Mouse (Mus musculus): Measurements from ENCODE around the gene B3glct.

The B3glct gene

GRCm38 (mm10) chr5:149677196-149677595 lies 834 bp upstream of the B3glct start:
- DNase-seq (ENCODE audit: low spot score) = no peak

DNA sequence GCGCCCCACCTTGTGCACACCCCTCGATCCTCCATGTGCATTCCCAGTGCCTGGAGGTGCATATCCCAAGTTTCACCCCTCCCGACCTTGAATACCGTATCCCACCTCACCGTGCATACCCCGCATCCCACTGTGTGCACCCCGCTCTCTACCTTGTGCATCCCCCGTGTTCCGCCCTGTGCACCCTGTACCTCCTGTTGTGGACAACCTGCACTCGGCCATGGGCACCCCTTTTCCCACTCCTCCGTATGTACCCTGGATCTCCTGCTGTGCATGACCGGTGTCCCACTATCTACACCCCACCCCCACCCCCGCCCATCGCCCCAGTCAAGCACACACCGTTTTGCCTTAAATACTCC lies 939 bp downstream of the B3glct start:
- DNase-seq (ENCODE audit: low spot score) = no peak

DNA sequence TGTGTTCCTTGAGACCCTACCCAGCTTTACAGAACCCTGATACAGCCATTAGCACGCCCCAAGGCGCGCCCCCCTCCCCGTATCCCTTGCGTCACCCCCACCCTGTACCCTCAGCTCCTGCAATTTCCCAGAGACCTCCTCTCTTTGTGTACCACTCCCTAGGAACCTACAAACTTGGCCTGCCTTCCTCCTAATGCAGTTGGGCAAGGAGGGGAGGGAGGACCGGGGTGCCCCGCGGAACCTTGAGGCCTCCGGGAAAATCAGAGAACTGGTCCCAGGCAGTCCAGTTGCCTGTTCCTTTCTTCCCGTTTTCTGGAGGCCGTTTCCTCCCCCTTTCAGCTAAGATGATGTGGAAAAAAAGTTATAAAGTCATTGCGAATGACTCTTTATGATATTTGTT lies 1.3 kb downstream of the B3glct start:
- peak; percentile 18 for DNase-seq (ENCODE audit: low spot score)

DNA sequence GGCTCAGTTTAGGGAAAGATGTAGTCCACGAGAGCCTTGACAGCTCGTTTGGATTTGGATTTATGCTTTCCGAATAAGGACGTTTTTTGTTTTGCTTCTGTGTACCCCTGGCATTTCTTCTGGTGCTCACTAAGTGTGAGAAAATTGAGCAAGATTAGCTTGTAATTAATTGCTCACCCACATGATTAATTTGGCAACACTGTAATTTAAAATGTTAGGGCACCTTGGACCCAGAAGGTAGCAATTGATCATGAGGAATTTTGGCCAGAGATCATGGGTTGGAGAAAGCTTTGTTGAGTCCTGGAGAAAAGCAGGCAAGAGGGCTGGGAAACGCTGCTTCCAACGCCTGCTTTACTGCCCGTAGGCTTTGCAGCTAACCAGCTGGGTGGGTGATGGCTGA lies 1.9 kb downstream of the B3glct start:
- no peak for DNase-seq (ENCODE audit: low spot score)

- no peak for DNase-seq (ENCODE audit: low spot score)
Measured at GRCm38 (mm10) chr5:149680946-149681345, 2.9 kb downstream of the B3glct start.

DNA sequence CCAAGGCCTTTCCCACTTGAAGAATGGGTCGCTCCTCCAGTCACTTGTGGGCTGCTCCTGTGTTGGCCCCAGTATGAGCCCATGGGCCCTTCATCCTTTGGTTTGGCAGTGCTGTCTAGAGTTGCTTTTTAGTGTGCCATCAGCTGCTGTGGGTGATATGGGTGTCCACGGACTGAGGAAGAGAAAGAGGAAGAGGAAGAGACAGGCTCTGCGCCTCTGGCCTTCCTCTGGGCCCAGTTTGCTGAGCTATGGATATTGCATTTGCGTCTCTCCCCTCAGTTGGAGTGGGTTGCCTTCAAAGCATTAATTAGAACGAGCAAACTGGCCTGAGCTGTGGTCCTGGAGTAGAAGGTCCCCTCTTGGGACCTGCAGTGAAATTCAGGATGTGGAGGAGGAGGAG lies 11.8 kb downstream of the B3glct start:
- no peak for DNase-seq (ENCODE audit: low spot score)

GRCm38 (mm10) chr5:149692548-149692947 lies 14.5 kb downstream of the B3glct start:
- DNase-seq (ENCODE audit: low spot score) = no peak

GRCm38 (mm10) chr5:149693200-149693599 lies 15.2 kb downstream of the B3glct start:
- no peak for DNase-seq (ENCODE audit: low spot score)

DNA sequence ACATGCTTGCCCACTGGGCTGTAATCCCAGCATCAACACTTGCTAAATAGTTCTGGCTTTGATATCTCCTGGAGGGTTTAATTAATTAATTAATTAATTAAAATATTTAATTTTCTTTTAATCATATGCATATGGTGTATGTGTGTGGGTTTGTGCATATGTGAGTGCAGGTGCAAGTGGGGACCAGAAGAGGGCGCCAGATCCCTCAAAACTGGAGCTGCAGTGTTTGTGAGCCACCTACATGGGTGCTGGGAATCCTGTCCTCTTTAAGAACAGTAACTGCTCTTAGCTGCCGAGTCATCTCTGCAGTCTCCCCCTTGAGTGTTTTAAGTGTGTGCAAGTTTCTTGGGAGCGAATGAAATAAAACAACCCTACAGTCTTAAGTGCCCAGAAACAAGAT lies 15.9 kb downstream of the B3glct start:
- no peak for DNase-seq (ENCODE audit: low spot score)

DNA sequence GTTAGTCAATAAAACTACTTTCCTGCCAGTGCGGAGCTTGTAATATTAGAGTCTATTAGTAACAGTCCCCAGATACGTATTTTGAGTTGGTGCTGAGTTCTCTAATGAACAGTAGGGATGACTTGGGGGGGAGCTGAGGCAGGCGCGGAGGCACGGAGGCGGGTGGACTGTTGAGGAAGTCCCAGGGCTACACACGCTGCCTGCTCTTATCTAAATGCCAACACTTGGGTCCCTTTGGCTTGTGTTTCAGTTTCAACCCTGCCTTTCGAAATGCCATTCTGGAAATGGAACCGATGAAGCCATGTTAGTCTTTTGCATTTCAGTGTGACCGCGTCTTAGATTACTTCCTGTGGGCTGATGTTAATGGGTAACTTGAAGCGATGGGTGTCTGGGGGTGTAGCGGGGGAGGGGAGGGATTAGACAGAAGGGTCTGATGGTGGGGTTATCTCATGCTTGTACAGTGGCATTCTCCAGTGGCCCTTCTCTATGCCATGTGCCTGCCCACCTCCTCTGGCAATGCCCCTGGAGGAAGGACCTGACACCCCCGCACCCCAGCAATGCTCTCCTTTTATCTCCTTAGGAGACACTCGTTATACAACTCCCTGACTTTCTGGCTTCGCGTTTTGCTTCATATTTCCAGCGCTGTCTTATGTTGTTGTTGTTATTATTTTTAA lies 17.2 kb downstream of the B3glct start:
- DNase-seq (ENCODE audit: low spot score) = no peak

DNA sequence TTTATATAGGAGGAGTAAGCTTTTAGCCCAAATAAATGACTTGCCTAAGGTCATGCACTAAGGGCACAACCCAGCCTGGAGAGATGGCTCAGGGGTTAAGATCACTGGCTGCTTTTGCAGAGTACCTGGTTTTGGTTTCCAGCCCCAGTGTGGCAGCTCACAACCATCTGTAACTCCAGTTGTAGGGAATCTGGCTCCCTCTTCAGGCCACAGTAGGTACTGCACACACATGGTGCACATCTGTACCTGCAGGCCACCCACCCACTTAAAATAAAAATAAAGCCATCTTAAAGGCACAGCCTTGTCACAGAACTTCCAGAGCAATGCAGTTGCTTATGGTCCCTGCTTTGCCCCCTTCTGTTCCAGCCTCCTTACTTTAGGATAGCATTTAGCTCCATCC lies 24.7 kb downstream of the B3glct start:
- DNase-seq (ENCODE audit: low spot score) = no peak

DNA sequence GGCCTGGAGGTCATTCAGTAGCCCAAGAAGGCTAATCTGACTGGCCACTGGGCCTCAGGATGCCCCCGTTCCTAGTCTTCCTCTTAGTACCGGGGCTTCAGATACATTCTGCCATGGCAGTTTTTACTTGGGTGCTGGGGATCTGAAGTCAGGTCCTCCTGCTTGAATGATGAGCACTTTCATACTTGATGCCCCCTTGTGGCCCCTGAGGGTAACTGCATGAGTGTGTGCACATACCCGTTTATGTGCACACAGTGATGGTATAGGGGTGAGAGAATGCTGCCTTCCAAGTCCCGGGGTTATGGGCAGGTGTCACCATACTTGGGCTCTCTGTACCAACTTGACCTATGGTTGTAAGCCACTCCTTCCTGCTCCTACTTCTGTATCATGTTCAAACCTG lies 33.5 kb downstream of the B3glct start:
- peak; percentile 14 for DNase-seq (ENCODE audit: low spot score)

DNA sequence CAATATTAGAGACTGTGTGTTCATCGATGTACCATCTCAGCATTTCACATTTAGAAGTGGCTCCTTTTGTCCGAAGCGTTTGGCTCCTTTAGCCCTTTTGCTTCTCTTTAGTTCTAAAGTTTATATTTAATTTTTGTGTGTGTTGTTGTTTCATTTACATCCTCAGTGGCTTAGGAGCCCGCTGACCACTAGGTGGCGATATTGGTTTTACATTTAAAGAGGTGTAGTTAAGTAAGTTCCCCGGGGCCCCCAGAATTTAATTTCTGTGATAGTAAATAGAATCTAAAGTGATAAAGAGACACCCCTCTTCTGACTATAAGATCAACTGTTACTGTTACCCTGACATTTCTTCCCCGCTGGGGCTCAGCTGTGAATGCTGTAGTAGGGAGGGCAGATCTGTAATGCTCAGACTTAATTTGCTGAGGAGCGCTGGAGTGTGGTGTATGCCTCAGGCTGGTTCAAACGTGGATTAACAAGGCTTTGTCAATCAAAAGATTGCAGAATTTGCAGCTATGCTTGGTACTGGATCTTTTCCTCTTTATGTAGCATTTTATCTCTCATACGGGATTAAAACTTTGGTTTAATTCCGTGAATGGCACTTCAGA lies 35.2 kb downstream of the B3glct start:
- DNase-seq (ENCODE audit: low spot score) = peak; percentile 79

GRCm38 (mm10) chr5:149713834-149714233 lies 35.8 kb downstream of the B3glct start:
- no peak for DNase-seq (ENCODE audit: low spot score)

DNA sequence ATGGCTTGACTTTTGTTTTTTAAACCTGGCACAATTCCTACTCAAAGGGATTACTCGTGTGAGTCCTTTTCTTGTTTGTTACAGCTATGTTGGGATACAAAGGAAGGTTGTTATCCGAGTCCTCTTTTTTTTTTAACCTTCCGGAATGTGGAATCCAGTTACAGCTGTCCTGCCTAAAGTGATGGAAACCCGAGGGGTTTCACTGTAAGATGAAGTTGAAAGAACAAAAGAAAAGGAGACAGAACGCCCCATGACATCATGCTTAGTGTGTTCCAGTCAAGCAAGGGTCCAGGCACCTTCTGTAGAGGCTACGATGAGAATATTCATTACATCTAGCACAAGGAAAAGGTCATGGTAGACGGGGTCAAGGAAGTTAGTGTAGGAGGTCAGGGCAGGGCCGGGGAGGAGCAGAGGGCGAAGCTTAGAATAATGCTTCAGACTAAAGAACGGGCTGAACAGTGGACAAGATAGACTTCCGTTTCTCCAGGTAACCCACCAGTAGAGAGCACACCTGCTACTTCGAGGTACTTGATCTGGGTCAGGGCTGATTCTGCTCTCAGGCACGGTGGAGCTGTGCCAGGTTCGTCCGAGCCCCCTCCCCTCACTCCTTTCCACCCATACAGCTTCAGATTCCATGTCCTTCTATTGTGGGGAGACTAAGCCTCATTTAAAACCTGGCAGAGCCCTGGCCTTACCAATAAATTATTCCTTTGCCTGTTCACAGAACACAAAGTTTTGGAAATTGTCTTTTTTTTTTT lies 37.7 kb downstream of the B3glct start:
- peak; percentile 57 for DNase-seq (ENCODE audit: low spot score)

DNA sequence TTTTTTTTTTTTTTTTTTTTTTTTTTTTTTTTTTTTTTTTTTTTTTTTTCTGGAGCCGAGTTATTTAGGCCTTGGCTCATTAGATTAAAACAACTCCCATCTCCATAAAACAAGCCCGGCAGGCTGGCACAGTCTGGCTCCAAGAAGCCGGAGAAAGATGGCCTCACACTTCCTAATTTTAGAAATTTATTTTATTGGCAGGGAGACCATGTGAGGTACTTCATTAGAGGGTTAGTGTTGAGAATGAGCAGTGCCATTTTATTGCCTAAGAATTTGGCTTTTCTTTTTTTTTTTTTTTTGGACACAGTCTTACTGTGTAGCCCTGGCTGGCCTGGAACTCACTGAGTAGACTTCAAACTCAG lies 38.3 kb downstream of the B3glct start:
- no peak for DNase-seq (ENCODE audit: low spot score)

GRCm38 (mm10) chr5:149731776-149732175 lies 53.7 kb downstream of the B3glct start:
- no peak for DNase-seq (ENCODE audit: low spot score)

DNA sequence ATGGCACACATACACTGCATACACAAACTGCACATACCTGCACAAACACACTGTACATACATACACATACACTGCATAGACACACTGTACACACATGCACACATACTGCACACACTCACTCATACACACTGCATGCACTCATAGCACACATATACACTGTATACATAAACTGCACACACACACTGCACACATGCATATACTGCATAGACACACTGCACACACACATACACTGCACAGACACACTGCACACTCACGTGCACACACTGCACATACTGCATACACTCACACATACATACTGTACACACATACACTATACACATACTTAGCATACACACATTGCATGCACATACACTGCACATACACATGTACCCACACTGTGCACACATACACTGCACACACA lies 59.2 kb downstream of the B3glct start:
- DNase-seq (ENCODE audit: low spot score) = no peak

DNA sequence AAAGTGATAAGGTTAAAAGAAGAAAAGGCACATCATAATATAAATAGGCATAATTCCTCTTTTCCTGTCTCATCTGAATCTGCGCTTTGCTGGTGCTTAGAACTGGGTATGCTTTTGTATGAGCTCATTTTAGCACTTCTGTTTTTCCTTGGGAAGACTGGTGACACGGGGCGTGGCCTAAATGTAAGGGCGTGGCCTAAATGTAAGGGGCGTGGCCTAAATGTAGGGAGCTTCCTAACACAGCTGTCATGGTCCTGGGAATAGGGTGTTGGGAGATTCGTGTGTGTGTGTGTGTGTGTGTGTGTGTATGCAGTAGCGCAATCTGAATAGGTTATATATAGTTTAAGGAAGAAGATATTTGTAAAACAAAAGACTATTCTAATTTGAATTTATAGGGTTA lies 62.1 kb downstream of the B3glct start:
- DNase-seq (ENCODE audit: low spot score) = no peak

- DNase-seq (ENCODE audit: low spot score) = no peak
Measured at GRCm38 (mm10) chr5:149740703-149741102, 62.7 kb downstream of the B3glct start.

DNA sequence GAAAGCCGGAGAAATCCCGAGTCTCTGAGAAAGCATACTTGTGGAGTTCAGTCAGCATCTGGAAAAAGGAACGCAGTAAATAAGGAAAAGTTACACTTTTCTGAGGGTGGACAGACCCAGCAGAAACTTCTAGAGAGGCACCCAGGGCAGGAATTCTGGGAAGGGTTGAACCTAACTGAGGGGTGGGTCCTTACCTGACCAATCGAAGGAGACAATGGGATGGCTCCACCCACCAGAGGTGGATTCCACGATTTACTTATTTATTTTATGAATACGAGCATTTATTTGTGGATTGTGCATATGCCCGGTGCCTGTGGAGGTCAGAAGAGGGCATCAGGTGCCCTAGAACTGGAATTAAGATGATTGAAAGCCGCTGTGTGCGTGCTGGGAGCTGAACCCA lies 64.3 kb downstream of the B3glct start:
- DNase-seq (ENCODE audit: low spot score) = no peak

- no peak for DNase-seq (ENCODE audit: low spot score)
Measured at GRCm38 (mm10) chr5:149745079-149745478, 67.0 kb downstream of the B3glct start.
